Mouse (Mus musculus): ENCODE results near the gene Cd109. TPM values are rescaled to one million over a fixed set of nuclear protein-coding genes. Genes with fewer than 3 reads are reported as not detected.

Cd109 gene
- polyA plus RNA-seq, 1 experiment from 2014 or later: 0.16 TPM

- Histone ChIP-seq H3K36me3 (no peaks in the 10 kb centered on the region), H3K4me3 (replicated peaks) (no peak overlapping the region), H3K4me2 (no peak overlapping the region), H3K27me3 (no peaks in the 10 kb centered on the region), H3K9ac (no peak overlapping the region), H3K9me3 (replicated peaks) (no peaks in the 10 kb centered on the region), H3K4me1 (replicated peaks) (no peaks in the 10 kb centered on the region), H3K27ac (no peak overlapping the region)
- ATAC-seq (ENCODE audit: low read depth) (no peak), DNase-seq (peak; percentile 7)
- WGBS (ENCODE audit: insufficient replicate concordance): 40% methylated on average over 6 of the region's 6 CpGs
These were observed 30.8 kb downstream of the Cd109 start for GRCm38 (mm10) chr9:78646008-78646777.

- Histone ChIP-seq H3K4me2 (no peak overlapping the region), H3K9me3 (replicated peaks) (no peaks in the 10 kb centered on the region), H3K27ac (no peak overlapping the region), H3K36me3 (no peaks in the 10 kb centered on the region), H3K9ac (no peak overlapping the region), H3K4me1 (replicated peaks) (no peaks in the 10 kb centered on the region), H3K4me3 (replicated peaks) (no peak overlapping the region), H3K27me3 (no peaks in the 10 kb centered on the region)
- whole genome bisulfite sequencing (ENCODE audit: insufficient replicate concordance): 78% methylated on average over 8 of the region's 8 CpGs
- no peak for ATAC-seq (ENCODE audit: low read depth)
- no peak for DNase-seq
These were observed 33.3 kb downstream of the Cd109 start for GRCm38 (mm10) chr9:78648641-78649040.

- Histone ChIP-seq H3K4me2 (no peak overlapping the region), H3K27me3 (no peaks in the 10 kb centered on the region), H3K9me3 (replicated peaks) (no peaks in the 10 kb centered on the region), H3K27ac (no peak overlapping the region), H3K4me1 (replicated peaks) (no peaks in the 10 kb centered on the region), H3K4me3 (replicated peaks) (no peak overlapping the region), H3K9ac (no peak overlapping the region), H3K36me3 (no peaks in the 10 kb centered on the region)
- DNase-seq: no peak
- no peak for ATAC-seq (ENCODE audit: low read depth)
These were observed 34.1 kb downstream of the Cd109 start for GRCm38 (mm10) chr9:78649398-78649797.

GRCm38 (mm10) chr9:78657564-78657963, 42.2 kb downstream of the Cd109 start:
- no peak for ATAC-seq (ENCODE audit: low read depth)
- H3K4me2 ChIP-seq: no peak overlapping the region
- WGBS (ENCODE audit: insufficient replicate concordance): 64% methylated on average over 5 of the region's 5 CpGs

GRCm38 (mm10) chr9:78671446-78671985, 56.2 kb downstream of the Cd109 start:
- Histone ChIP-seq H3K4me2 (no peak overlapping the region), H3K9me3 (replicated peaks) (no peaks in the 10 kb centered on the region), H3K9ac (no peak overlapping the region), H3K4me1 (replicated peaks) (no peaks in the 10 kb centered on the region), H3K27me3 (no peaks in the 10 kb centered on the region), H3K4me3 (replicated peaks) (no peak overlapping the region), H3K27ac (no peak overlapping the region), H3K36me3 (no peaks in the 10 kb centered on the region)
- 69% methylated on average over 13 of the region's 13 CpGs for WGBS (ENCODE audit: insufficient replicate concordance)
- ATAC-seq (ENCODE audit: low read depth) (no peak), DNase-seq (no peak)

More at GRCm38 (mm10) chr9:78657564-78657963, 42.2 kb downstream of the Cd109 start:
- Histone ChIP-seq H3K4me1 (replicated peaks) (no peaks in the 10 kb centered on the region), H3K27ac (no peak overlapping the region), H3K27me3 (no peaks in the 10 kb centered on the region), H3K9ac (no peak overlapping the region), H3K4me3 (replicated peaks) (no peak overlapping the region), H3K9me3 (replicated peaks) (no peaks in the 10 kb centered on the region), H3K36me3 (no peaks in the 10 kb centered on the region)
- DNase-seq: no peak

GRCm38 (mm10) chr9:78700691-78701090, 85.3 kb downstream of the Cd109 start:
- Histone ChIP-seq H3K36me3 (no peaks in the 10 kb centered on the region), H3K4me2 (no peak overlapping the region), H3K4me1 (replicated peaks) (no peaks in the 10 kb centered on the region), H3K27ac (no peak overlapping the region), H3K9me3 (replicated peaks) (no peaks in the 10 kb centered on the region), H3K4me3 (replicated peaks) (no peak overlapping the region), H3K9ac (no peak overlapping the region), H3K27me3 (no peaks in the 10 kb centered on the region)
- DNase-seq (peak; percentile 7), ATAC-seq (ENCODE audit: low read depth) (no peak)
- WGBS (ENCODE audit: insufficient replicate concordance): 0% methylated on average over 1 of the region's 1 CpGs

GRCm38 (mm10) chr9:78702509-78703239, 87.3 kb downstream of the Cd109 start:
- no peak overlapping the region for H3K4me3 ChIP-seq (replicated peaks)
- ATAC-seq (ENCODE audit: low read depth) (no peak), DNase-seq (no peak)
- H3K4me2 ChIP-seq: no peak overlapping the region
- no peaks in the 10 kb centered on the region for H3K9me3 ChIP-seq (replicated peaks)
- WGBS (ENCODE audit: insufficient replicate concordance): 75% methylated on average over 12 of the region's 12 CpGs
- no peak overlapping the region for H3K9ac ChIP-seq
- H3K4me1 ChIP-seq (replicated peaks): no peaks in the 10 kb centered on the region
- H3K27ac ChIP-seq: no peak overlapping the region
- H3K27me3 ChIP-seq: no peaks in the 10 kb centered on the region
- H3K36me3 ChIP-seq: no peaks in the 10 kb centered on the region

DNA sequence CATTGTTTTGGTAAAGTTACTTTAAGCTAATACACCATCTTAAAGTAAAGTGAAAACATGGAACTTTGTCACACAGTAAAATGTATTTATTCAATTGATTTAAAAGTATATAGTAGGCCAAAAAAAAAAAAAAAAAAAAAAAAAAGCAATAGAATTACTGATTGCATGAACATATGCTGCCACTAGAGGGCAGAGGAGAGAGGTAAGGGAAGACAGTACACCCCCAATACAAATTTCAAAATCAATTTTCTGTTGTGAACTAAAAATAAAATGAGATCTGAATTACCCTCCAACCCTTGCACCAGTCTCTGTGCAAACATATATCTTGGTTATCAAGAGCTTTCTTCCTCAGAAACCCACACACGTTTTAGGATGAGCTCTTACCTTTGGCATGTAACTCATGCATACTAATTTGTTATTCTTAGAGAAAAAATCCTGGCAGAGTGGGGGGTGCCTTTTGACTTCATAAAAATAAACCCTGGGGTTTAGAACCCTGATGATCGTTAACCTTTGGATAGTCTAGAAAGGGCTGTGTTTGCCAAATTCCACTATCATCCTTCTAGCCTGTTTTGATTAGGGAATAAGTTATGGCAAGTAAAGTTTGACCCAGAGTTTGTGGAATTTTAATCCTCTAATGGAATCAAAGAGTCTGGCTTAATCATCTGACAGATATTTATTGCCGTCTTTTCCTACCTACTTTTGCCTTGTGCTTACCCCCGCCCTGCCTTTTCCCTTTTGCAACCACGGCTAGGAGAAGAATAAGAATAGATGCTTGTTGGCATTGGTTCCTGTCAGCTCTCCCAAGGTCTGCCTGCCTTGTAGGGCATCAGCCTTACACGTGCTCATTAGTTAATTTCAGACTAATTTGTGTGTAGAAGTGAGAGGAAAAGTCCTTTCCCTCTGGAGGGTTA, 105.8 kb downstream of the Cd109 start:
- Histone ChIP-seq H3K9me3 (replicated peaks) (no peaks in the 10 kb centered on the region; the same call in 1 of the 2 replicates), H3K9ac (no peak overlapping the region), H3K4me2 (no peak overlapping the region), H3K36me3 (no peaks in the 10 kb centered on the region), H3K27me3 (no peaks in the 10 kb centered on the region), H3K4me1 (replicated peaks) (no peaks in the 10 kb centered on the region), H3K4me3 (replicated peaks) (no peak overlapping the region), H3K27ac (no peak overlapping the region)
- ATAC-seq (ENCODE audit: low read depth) (no peak), DNase-seq (no peak)
- 58% methylated on average over 6 of the region's 6 CpGs for WGBS (ENCODE audit: insufficient replicate concordance)

GRCm38 (mm10) chr9:78731931-78732330, 116.6 kb downstream of the Cd109 start:
- H3K4me2 ChIP-seq: no peak overlapping the region
- no peaks in the 10 kb centered on the region for H3K36me3 ChIP-seq
- no peaks in the 10 kb centered on the region for H3K9me3 ChIP-seq (replicated peaks)
- no peak overlapping the region for H3K27ac ChIP-seq
- no peak overlapping the region for H3K4me3 ChIP-seq (replicated peaks)
- WGBS (ENCODE audit: insufficient replicate concordance): 50% methylated on average over 6 of the region's 6 CpGs
- ATAC-seq (ENCODE audit: low read depth) (no peak), DNase-seq (no peak)
- no peaks in the 10 kb centered on the region for H3K27me3 ChIP-seq
- no peaks in the 10 kb centered on the region for H3K4me1 ChIP-seq (replicated peaks)
- H3K9ac ChIP-seq: no peak overlapping the region

GRCm38 (mm10) chr9:78735519-78735918, 120.2 kb downstream of the Cd109 start:
- ATAC-seq (ENCODE audit: low read depth) (no peak), DNase-seq (no peak)
- Histone ChIP-seq H3K4me1 (replicated peaks) (no peaks in the 10 kb centered on the region), H3K9ac (no peak overlapping the region), H3K4me2 (no peak overlapping the region), H3K27ac (no peak overlapping the region), H3K36me3 (no peaks in the 10 kb centered on the region), H3K4me3 (replicated peaks) (no peak overlapping the region), H3K9me3 (replicated peaks) (no peaks in the 10 kb centered on the region), H3K27me3 (no peaks in the 10 kb centered on the region)
- WGBS (ENCODE audit: insufficient replicate concordance): 42% methylated on average over 3 of the region's 3 CpGs

- Histone ChIP-seq H3K4me3 (replicated peaks) (no peak overlapping the region), H3K9ac (no peak overlapping the region), H3K27ac (no peak overlapping the region), H3K4me1 (replicated peaks) (no peaks in the 10 kb centered on the region), H3K9me3 (replicated peaks) (no peaks in the 10 kb centered on the region), H3K4me2 (no peak overlapping the region), H3K36me3 (no peaks in the 10 kb centered on the region), H3K27me3 (no peaks in the 10 kb centered on the region)
- ATAC-seq (ENCODE audit: low read depth) (no peak), DNase-seq (no peak)
- 44% methylated on average over 3 of the region's 3 CpGs for WGBS (ENCODE audit: insufficient replicate concordance)
These were observed 126.7 kb downstream of the Cd109 start for GRCm38 (mm10) chr9:78742012-78742411.
